In genomic region chr8:31008309-31008708, GRCm38 (mm10) we compare ENCODE assay signal across 20 mouse cellular contexts.
DNase-seq lines count a peak whose midpoint lies in the region; ATAC-seq and TF ChIP-seq lines count a peak whose summit lies in the region.
"Had no signal": no experiment of that assay in that cellular context is flagged by ENCODE, and none has a peak within 500 bp of the region (broad histone marks: within the 10 kb centered on the region; RNA-seq: fewer than 3 reads in every experiment).

No protein-coding gene starts in this region.

- peaks cover 3% of the 10 kb centered on the region; the same call in 1 of the 2 replicates for H3K9me3 ChIP-seq in heart, embryonic 10.5 days
- H3K9me3 ChIP-seq: embryonic facial prominence, embryonic 12.5 days; forebrain, embryonic 15.5 days; hindbrain, embryonic 15.5 days had no signal

- no peak overlapping the region for H3K4me3 ChIP-seq in heart, embryonic 10.5 days
- H3K4me3 ChIP-seq in left cerebral cortex, adult 2 months = no peak overlapping the region
- H3K4me3 ChIP-seq: embryonic facial prominence, embryonic 12.5 days; forebrain, embryonic 15.5 days; heart, adult 2 months; heart, embryonic 12.5 days; hindbrain, embryonic 15.5 days had no signal

- no peak for TF ChIP-seq CTCF in left cerebral cortex, adult 2 months (IDR thresholded peaks at IDR 0.05)

- peak; percentile 46 for DNase-seq in heart, embryonic 10.5 days (ENCODE audit: low spot score)
- no peak for DNase-seq in heart, postnatal 25 days (ENCODE audit: low spot score)
- peak; percentile 44 to 47 for DNase-seq in left cerebral cortex, adult 2 months (ENCODE audit: extremely low spot score in 1 of 2, low spot score in 2 of 2)
- DNase-seq in left cerebral cortex, adult 11 months (ENCODE audit: low spot score) = no peak
- DNase-seq in R1 (ENCODE audit: low read depth, low spot score) = peak; percentile 28
- DNase-seq in telencephalon, adult 2 months (ENCODE audit: low read depth, low spot score) = peak; percentile 74
- DNase-seq: adrenal gland, adult 8-10 months; adrenal gland, postnatal 36 days; cerebellum, adult 11 months; cerebellum, adult 8-10 months; cerebellum, postnatal 25 days; gastrocnemius, postnatal 14 days; heart, adult 2 months; heart, postnatal 36 days had no signal

- intact Hi-C loops in heart, postnatal 25 days (cut with DNase I) = no loop called here
- intact Hi-C loops in left cerebral cortex, adult 2 months (cut with DNase I) = no loop called here

- no peak for ATAC-seq in activated CD4-positive, CD25-positive, alpha-beta regulatory T cell, adult 4 months
- ATAC-seq: forebrain, embryonic 15.5 days; Patski had no signal

- H3K27me3 ChIP-seq in heart, embryonic 10.5 days (ENCODE audit: insufficient read depth, poor library complexity, severe bottlenecking) = no peaks in the 10 kb centered on the region
- H3K27me3 ChIP-seq: embryonic facial prominence, embryonic 12.5 days; forebrain, embryonic 15.5 days; heart, embryonic 12.5 days; hindbrain, embryonic 15.5 days; Patski had no signal

- H3K36me3 ChIP-seq in heart, embryonic 10.5 days = 0 out of 2 replicates have a peak, but pooled peaks cover 3% of the 10 kb centered on the region
- H3K36me3 ChIP-seq: embryonic facial prominence, embryonic 12.5 days; forebrain, embryonic 15.5 days; heart, embryonic 12.5 days; hindbrain, embryonic 15.5 days had no signal

- no peak overlapping the region for H3K27ac ChIP-seq in heart, embryonic 10.5 days
- no peak overlapping the region for H3K27ac ChIP-seq in left cerebral cortex, adult 2 months
- H3K27ac ChIP-seq: embryonic facial prominence, embryonic 12.5 days; forebrain, embryonic 15.5 days; heart, adult 2 months; hindbrain, embryonic 15.5 days had no signal

- 38% methylated on average over 8 of the region's 8 CpGs for WGBS in heart, embryonic 10.5 days

- no peaks in the 10 kb centered on the region for H3K4me1 ChIP-seq in heart, embryonic 10.5 days
- H3K4me1 ChIP-seq: embryonic facial prominence, embryonic 12.5 days; forebrain, embryonic 15.5 days; heart, embryonic 12.5 days; hindbrain, embryonic 15.5 days had no signal

Comparison
In these comparisons a context has a peak if more than half of its experiments do, and no peak if none do; other contexts are left out.
1. DNase-seq: peak in heart, embryonic 10.5 days (single experiment), left cerebral cortex, adult 2 months (2 of 2), R1 (single experiment) and telencephalon, adult 2 months (single experiment); none in heart, postnatal 25 days (single experiment) and left cerebral cortex, adult 11 months (single experiment).